Mouse (Mus musculus) R1 (cell line): ENCODE results near the gene Cldn3.

Source experiments
- DNase-seq: peaks from one replicate; pipeline ENCODE4 v3.0.0-alpha.2; 2018; ENCODE audit warnings: low read depth, low spot score

Cldn3 gene

GRCm38 (mm10) chr5:135034593-135034992 lies 48.6 kb downstream of the Cldn3 start:
- peak; percentile 47 for DNase-seq

GRCm38 (mm10) chr5:135035608-135036359 lies 49.8 kb downstream of the Cldn3 start:
- no peak for DNase-seq
